ENCODE assay signal across 8 mouse cellular contexts in genomic region chr7:28527922-28528719, GRCm38 (mm10). TPM values are rescaled to one million over a fixed set of nuclear protein-coding genes. Genes with fewer than 3 reads are reported as not detected.
DNase-seq lines count a peak whose midpoint lies in the region; ATAC-seq and TF ChIP-seq lines count a peak whose summit lies in the region.

No protein-coding gene starts in this region.

- H3K9ac ChIP-seq in embryonic facial prominence, embryonic 11.5 days (replicated peaks; ENCODE audit: low read length), result no peak overlapping the region; the same call in 1 of the 2 replicates
- no peak overlapping the region for H3K9ac ChIP-seq in heart, embryonic 16.5 days (ENCODE audit: low read length)
- no peak overlapping the region for H3K9ac ChIP-seq in lung, embryonic 14.5 days

- no peaks in the 10 kb centered on the region for H3K9me3 ChIP-seq in E14TG2a.4 (ENCODE audit: low read length)
- no peaks in the 10 kb centered on the region for H3K9me3 ChIP-seq in embryonic facial prominence, embryonic 11.5 days (replicated peaks; ENCODE audit: control insufficient read depth, low read length)
- no peaks in the 10 kb centered on the region for H3K9me3 ChIP-seq in heart, embryonic 16.5 days (replicated peaks; ENCODE audit: control insufficient read depth, low read length)
- no peaks in the 10 kb centered on the region for H3K9me3 ChIP-seq in lung, embryonic 14.5 days (ENCODE audit: low read depth, low read length)

- H3K4me3 ChIP-seq in E14TG2a.4 (replicated peaks; ENCODE audit: low read length), result 0 out of 2 replicates have a peak overlapping the region, but pooled peaks have one; percentile 8
- H3K4me3 ChIP-seq in embryonic facial prominence, embryonic 11.5 days (ENCODE audit: low read depth, low read length), result no peak overlapping the region
- H3K4me3 ChIP-seq in heart, embryonic 16.5 days (ENCODE audit: low read length), result no peak overlapping the region
- H3K4me3 ChIP-seq in lung, embryonic 14.5 days (ENCODE audit: low read depth, low read length), result no peak overlapping the region

- no peak overlapping the region for H3K27ac ChIP-seq in embryonic facial prominence, embryonic 11.5 days (replicated peaks; ENCODE audit: low read depth, low read length)
- no peak overlapping the region for H3K27ac ChIP-seq in heart, embryonic 16.5 days (ENCODE audit: low read length)
- H3K27ac ChIP-seq in lung, embryonic 14.5 days (ENCODE audit: low read depth), result no peak overlapping the region

- H3K4me1 ChIP-seq in E14TG2a.4 (replicated peaks; ENCODE audit: low read depth, low read length), result peaks cover 21% of the 10 kb centered on the region
- no peaks in the 10 kb centered on the region for H3K4me1 ChIP-seq in embryonic facial prominence, embryonic 11.5 days (ENCODE audit: control insufficient read depth, insufficient read depth, low read length)
- H3K4me1 ChIP-seq in heart, embryonic 16.5 days (ENCODE audit: control insufficient read depth, insufficient read depth, low read length), result peaks cover 3% of the 10 kb centered on the region; the same call in 1 of the 2 replicates
- H3K4me1 ChIP-seq in lung, embryonic 14.5 days (ENCODE audit: insufficient read depth), result no peaks in the 10 kb centered on the region

- 7% methylated on average over 19 of the region's 19 CpGs for WGBS in embryonic facial prominence, embryonic 11.5 days
- 6% methylated on average over 19 of the region's 19 CpGs for WGBS in heart, embryonic 16.5 days
- WGBS in lung, embryonic 14.5 days, result 5% methylated on average over 19 of the region's 19 CpGs

- no peaks in the 10 kb centered on the region for H3K27me3 ChIP-seq in E14TG2a.4 (ENCODE audit: insufficient read depth, low read length)
- no peaks in the 10 kb centered on the region for H3K27me3 ChIP-seq in embryonic facial prominence, embryonic 11.5 days (ENCODE audit: control insufficient read depth, insufficient read depth, low read length)
- H3K27me3 ChIP-seq in heart, embryonic 16.5 days (ENCODE audit: control insufficient read depth, insufficient read depth, low read length), result no peaks in the 10 kb centered on the region
- no peaks in the 10 kb centered on the region for H3K27me3 ChIP-seq in lung, embryonic 14.5 days (ENCODE audit: insufficient read depth, low read length)

- DNase-seq in adrenal gland, postnatal 10 days, result peak; percentile 92
- peak; percentile 83 for DNase-seq in embryonic facial prominence, embryonic 11.5 days (ENCODE audit: low spot score)
- peak; percentile 28 to 67 for DNase-seq in layer of hippocampus, adult 18-20 months (ENCODE audit: low spot score in 2 of 2)
- DNase-seq in lung, embryonic 14.5 days, result peak; percentile 84
- peak; percentile 82 for DNase-seq in retina, postnatal 1 day
- DNase-seq in thymus, postnatal 36 days, result peak; percentile 88 to 90

- no peaks in the 10 kb centered on the region for H3K36me3 ChIP-seq in E14TG2a.4 (ENCODE audit: insufficient read depth, low read length)
- H3K36me3 ChIP-seq in embryonic facial prominence, embryonic 11.5 days (replicated peaks; ENCODE audit: control insufficient read depth, insufficient read depth, low read depth, low read length), result no peaks in the 10 kb centered on the region
- no peaks in the 10 kb centered on the region for H3K36me3 ChIP-seq in heart, embryonic 16.5 days (ENCODE audit: control insufficient read depth, insufficient read depth)
- H3K36me3 ChIP-seq in lung, embryonic 14.5 days (ENCODE audit: insufficient read depth), result no peaks in the 10 kb centered on the region

- TF ChIP-seq CTCF in E14TG2a.4 (conservative IDR thresholded peaks at IDR 0.05; ENCODE audit: low read length), result peak; percentile 68
- peak; percentile 86 for TF ChIP-seq CTCF in lung, embryonic 14.5 days (IDR thresholded peaks at IDR 0.05; ENCODE audit: low read depth)

- ATAC-seq in embryonic facial prominence, embryonic 11.5 days (replicated peaks; ENCODE audit: insufficient number of reproducible peaks, low FRiP score, low TSS enrichment, low read depth), result peak; percentile 70; the same call in 1 of the 2 replicates
- peak; percentile 57 for ATAC-seq in heart, embryonic 16.5 days (replicated peaks; ENCODE audit: extremely low read depth, insufficient read depth, low FRiP score)
- peak; percentile 65 for ATAC-seq in lung, embryonic 14.5 days (ENCODE audit: insufficient read depth)

- no peak overlapping the region for H3K4me2 ChIP-seq in embryonic facial prominence, embryonic 11.5 days (ENCODE audit: low read depth, low read length)
- H3K4me2 ChIP-seq in heart, embryonic 16.5 days (ENCODE audit: low read depth, low read length), result 0 out of 2 replicates have a peak overlapping the region, but pooled peaks have one; percentile 12
- H3K4me2 ChIP-seq in lung, embryonic 14.5 days, result no peak overlapping the region

RNA-seq across cellular contexts. Expression of gene Ifnl3, which starts 5.5 kb away (rescaled TPM):
- total RNA-seq in adrenal gland, postnatal 10 days (2021), result not detected
- not detected in 2 replicates for polyA plus RNA-seq in embryonic facial prominence, embryonic 11.5 days (2014; fragmentation: Nextera tagmentation; extraction: Ambion mirVana)
- not detected in 2 replicates for polyA plus RNA-seq in heart, embryonic 16.5 days (2015; fragmentation: Nextera tagmentation; extraction: Ambion mirVana)
- not detected for total RNA-seq in layer of hippocampus, adult 18-20 months (2021)
- not detected in 2 replicates for polyA plus RNA-seq in lung, embryonic 14.5 days (2014; fragmentation: Nextera tagmentation; extraction: Ambion mirVana)

RNA-seq across cellular contexts. Expression of gene Sycn, which starts 12.6 kb away (rescaled TPM):
- not detected for total RNA-seq in adrenal gland, postnatal 10 days (2021)
- not detected in 2 replicates for polyA plus RNA-seq in embryonic facial prominence, embryonic 11.5 days (2014; fragmentation: Nextera tagmentation; extraction: Ambion mirVana)
- not detected in 2 replicates for polyA plus RNA-seq in heart, embryonic 16.5 days (2015; fragmentation: Nextera tagmentation; extraction: Ambion mirVana)
- not detected for total RNA-seq in layer of hippocampus, adult 18-20 months (2021)
- not detected in 2 replicates for polyA plus RNA-seq in lung, embryonic 14.5 days (2014; fragmentation: Nextera tagmentation; extraction: Ambion mirVana)

RNA-seq across cellular contexts. Expression of gene Ifnl2, which starts 17.9 kb away (rescaled TPM):
- total RNA-seq in adrenal gland, postnatal 10 days (2021), result not detected
- polyA plus RNA-seq in embryonic facial prominence, embryonic 11.5 days (2014; fragmentation: Nextera tagmentation; extraction: Ambion mirVana), result not detected in 2 replicates
- not detected in 2 replicates for polyA plus RNA-seq in heart, embryonic 16.5 days (2015; fragmentation: Nextera tagmentation; extraction: Ambion mirVana)
- not detected for total RNA-seq in layer of hippocampus, adult 18-20 months (2021)
- polyA plus RNA-seq in lung, embryonic 14.5 days (2014; fragmentation: Nextera tagmentation; extraction: Ambion mirVana), result not detected in 2 replicates

RNA-seq across cellular contexts. Expression of gene Nccrp1, which starts 18.9 kb away (rescaled TPM):
- total RNA-seq in adrenal gland, postnatal 10 days (2021), result not detected
- not detected in 2 replicates for polyA plus RNA-seq in embryonic facial prominence, embryonic 11.5 days (2014; fragmentation: Nextera tagmentation; extraction: Ambion mirVana)
- polyA plus RNA-seq in heart, embryonic 16.5 days (2015; fragmentation: Nextera tagmentation; extraction: Ambion mirVana), result not detected in 2 replicates
- under 1 TPM in 1 of 2 experiments, not detected in 1; 0.28 TPM for total RNA-seq in layer of hippocampus, adult 18-20 months (2021)
- polyA plus RNA-seq in lung, embryonic 14.5 days (2014; fragmentation: Nextera tagmentation; extraction: Ambion mirVana), result not detected in 2 replicates
